Mouse (Mus musculus) lung, adult 2 months (tissue): ENCODE results near the gene S100pbp.

Source experiments
- CTCF ChIP-seq: fragments of 200-500 bp; IDR thresholded peaks from 2 replicates; pipeline ENCODE4 v1.5.1; 2011; ENCODE audit warnings: mild to moderate bottlenecking, low read length, control low read depth; ENCODE audit not compliant: insufficient read depth
- POLR2A ChIP-seq: fragments of 200-500 bp; IDR thresholded peaks from 2 replicates; pipeline ENCODE4 v1.6.1; 2011; ENCODE audit warnings: low read depth, mild to moderate bottlenecking, control low read depth, low read length, borderline replicate concordance; ENCODE audit errors: extremely low read depth

GRCm38 (mm10) chr4:129206792-129207191 lies 17.3 kb upstream of the S100pbp start:
- TF ChIP-seq CTCF (no peak), POLR2A (no peak)
